Comparison of ENCODE assay signal across 9 mouse cellular contexts in the genomic region with DNA sequence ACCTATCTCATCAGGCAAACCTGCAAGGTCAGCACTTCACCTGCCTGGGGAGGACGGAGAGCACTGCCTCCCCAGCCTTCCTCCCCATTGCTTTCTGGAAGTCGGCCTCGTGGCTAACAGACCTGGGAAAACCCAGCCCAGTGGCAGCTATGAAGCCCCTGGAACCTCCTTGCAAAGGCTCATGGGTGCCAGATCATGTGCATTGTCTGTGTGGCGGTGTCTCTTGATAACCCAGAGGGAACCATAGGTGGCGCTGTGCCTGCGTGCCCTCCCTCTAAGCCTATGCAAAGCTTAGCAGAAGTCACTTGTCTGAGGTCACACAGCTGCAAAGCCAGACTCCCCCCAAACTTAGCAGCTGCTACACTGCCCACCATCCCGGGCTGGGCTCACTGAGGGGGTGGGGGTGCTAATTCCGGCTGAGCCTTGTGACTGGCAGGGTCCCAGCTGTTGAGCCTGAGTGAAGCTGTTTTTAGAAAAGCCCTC. TPM values are rescaled to one million over a fixed set of nuclear protein-coding genes. Genes with fewer than 3 reads are reported as not detected.
DNase-seq lines count a peak whose midpoint lies in the region; ATAC-seq lines count a peak whose summit lies in the region.
"Had no signal": no experiment of that assay in that cellular context is flagged by ENCODE, and none has a peak within 500 bp of the region (broad histone marks: within the 10 kb centered on the region; RNA-seq: fewer than 3 reads in every experiment).

No protein-coding gene starts in this region.

- intact Hi-C loops in gastrocnemius, postnatal 14 days (cut with DNase I; ENCODE audit: low total_unique reads), result no loop called here
- intact Hi-C loops in left cerebral cortex, postnatal 25 days (cut with DNase I), result loop anchor here (1.0 to 2.0 kb wide), 2 partner anchors 23 to 42 kb away; no protein-coding TSS in a partner anchor

- no peak overlapping the region for H3K27ac ChIP-seq in intestine, embryonic 15.5 days

- peak; percentile 53 to 56 for DNase-seq in adrenal gland, adult 18-20 months (ENCODE audit: low spot score in 2 of 2)
- DNase-seq in adrenal gland, adult 8-10 months, result no peak
- peak; percentile 79 for DNase-seq in gastrocnemius, postnatal 14 days
- peak; percentile 62 to 84 for DNase-seq in left cerebral cortex, postnatal 25 days (ENCODE audit: low spot score in 2 of 2)
- peak; percentile 96 for DNase-seq in skeletal muscle tissue, adult 2 months (ENCODE audit: low read depth, low spot score)

- no peak overlapping the region for H3K4me3 ChIP-seq in intestine, embryonic 15.5 days (replicated peaks)

- peak; percentile 51 for ATAC-seq in common myeloid progenitor, adult 5-6 weeks (replicated peaks; ENCODE audit: low read depth, poor library complexity, severe bottlenecking)
- ATAC-seq in intestine, embryonic 15.5 days, result peak; percentile 29
- ATAC-seq in megakaryocyte progenitor cell, adult 5-6 weeks (replicated peaks; ENCODE audit: poor library complexity), result peak; percentile 60
- ATAC-seq: Patski had no signal

- no peaks in the 10 kb centered on the region for H3K9me3 ChIP-seq in intestine, embryonic 15.5 days

- no peaks in the 10 kb centered on the region for H3K36me3 ChIP-seq in intestine, embryonic 15.5 days

- H3K9ac ChIP-seq in intestine, embryonic 15.5 days, result no peak overlapping the region

- peaks cover 15% of the 10 kb centered on the region; the same call in 1 of the 2 replicates for H3K27me3 ChIP-seq in intestine, embryonic 15.5 days (replicated peaks)
- H3K27me3 ChIP-seq: Patski had no signal

- no peak overlapping the region for H3K4me2 ChIP-seq in intestine, embryonic 15.5 days (replicated peaks)

- WGBS in intestine, embryonic 15.5 days, result 18% methylated on average over 8 of the region's 8 CpGs

- peaks cover 27% of the 10 kb centered on the region for H3K4me1 ChIP-seq in intestine, embryonic 15.5 days (replicated peaks)

RNA-seq across cellular contexts. Expression of a gene that starts 1.9 kb away (rescaled TPM):
- 10 to 100 TPM; 17.1 to 31.3 TPM for total RNA-seq in adrenal gland, adult 18-20 months (2021)
- total RNA-seq in adrenal gland, adult 8-10 months (2022), result 10 to 100 TPM; 15.2 to 53.1 (median 30.7) TPM
- 33.6 and 35.4 TPM in 2 replicates for total RNA-seq in common myeloid progenitor, adult 5-6 weeks (2017)
- 100 to 1,000 TPM; 462 to 471 TPM for total RNA-seq in gastrocnemius, postnatal 14 days (2021)
- polyA plus RNA-seq in intestine, embryonic 15.5 days (2015; fragmentation: Nextera tagmentation; extraction: Ambion mirVana), result 2.1 and 2.8 TPM in 2 replicates
- 10 to 100 TPM; 16.4 to 18.2 TPM for total RNA-seq in left cerebral cortex, postnatal 25 days (2021)
- total RNA-seq in megakaryocyte progenitor cell, adult 5-6 weeks (2015), result 113 and 131 TPM in 2 replicates
- total RNA-seq in megakaryocyte progenitor cell, adult 5-6 weeks (2017), result 113 and 126 TPM in 2 replicates

RNA-seq across cellular contexts. Expression of a gene that starts 26.5 kb away (rescaled TPM):
- total RNA-seq in adrenal gland, adult 18-20 months (2021), result 10 to 100 TPM; 36.6 to 43.6 TPM
- total RNA-seq in adrenal gland, adult 8-10 months (2022), result 10 to 100 TPM; 37.0 to 73.9 (median 51.5) TPM
- 198 and 209 TPM in 2 replicates for total RNA-seq in common myeloid progenitor, adult 5-6 weeks (2017)
- 10 to 100 TPM; 16.9 to 18.7 TPM for total RNA-seq in gastrocnemius, postnatal 14 days (2021)
- polyA plus RNA-seq in intestine, embryonic 15.5 days (2015; fragmentation: Nextera tagmentation; extraction: Ambion mirVana), result 183 and 225 TPM in 2 replicates
- total RNA-seq in left cerebral cortex, postnatal 25 days (2021), result 10 to 100 TPM; 17.4 to 18.8 TPM
- total RNA-seq in megakaryocyte progenitor cell, adult 5-6 weeks (2015), result 163 and 168 TPM in 2 replicates
- 291 and 325 TPM in 2 replicates for total RNA-seq in megakaryocyte progenitor cell, adult 5-6 weeks (2017)

RNA-seq across cellular contexts. Expression of a gene that starts 29.4 kb away (rescaled TPM):
- 10 to 100 TPM; 25.2 to 29.7 TPM for total RNA-seq in adrenal gland, adult 18-20 months (2021)
- total RNA-seq in adrenal gland, adult 8-10 months (2022), result 10 to 100 TPM; 34.6 to 65.5 (median 48.9) TPM
- 4.8 and 7.0 TPM in 2 replicates for total RNA-seq in common myeloid progenitor, adult 5-6 weeks (2017)
- 10 to 100 TPM; 15.0 to 16.1 TPM for total RNA-seq in gastrocnemius, postnatal 14 days (2021)
- polyA plus RNA-seq in intestine, embryonic 15.5 days (2015; fragmentation: Nextera tagmentation; extraction: Ambion mirVana), result 2.5 and 2.8 TPM in 2 replicates
- 100 to 1,000 TPM; 108 to 155 TPM for total RNA-seq in left cerebral cortex, postnatal 25 days (2021)
- total RNA-seq in megakaryocyte progenitor cell, adult 5-6 weeks (2015), result 11.0 and 13.6 TPM in 2 replicates
- total RNA-seq in megakaryocyte progenitor cell, adult 5-6 weeks (2017), result 4.8 and 7.1 TPM in 2 replicates

RNA-seq across cellular contexts. Expression of a gene that starts 56.7 kb away (rescaled TPM):
- 100 to 1,000 TPM; 184 to 355 TPM for total RNA-seq in adrenal gland, adult 18-20 months (2021)
- 100 to 1,000 TPM; 275 to 460 (median 313) TPM for total RNA-seq in adrenal gland, adult 8-10 months (2022)
- 79.1 and 95.3 TPM in 2 replicates for total RNA-seq in common myeloid progenitor, adult 5-6 weeks (2017)
- total RNA-seq in gastrocnemius, postnatal 14 days (2021), result 10 to 100 TPM; 78.3 to 89.4 TPM
- 128 and 141 TPM in 2 replicates for polyA plus RNA-seq in intestine, embryonic 15.5 days (2015; fragmentation: Nextera tagmentation; extraction: Ambion mirVana)
- 100 to 1,000 TPM; 138 to 140 TPM for total RNA-seq in left cerebral cortex, postnatal 25 days (2021)
- 84.3 and 85.6 TPM in 2 replicates for total RNA-seq in megakaryocyte progenitor cell, adult 5-6 weeks (2015)
- 74.8 and 96.1 TPM in 2 replicates for total RNA-seq in megakaryocyte progenitor cell, adult 5-6 weeks (2017)
